Mouse (Mus musculus) naive thymus-derived CD4-positive, alpha-beta T cell, adult 2 months (primary cell): ENCODE measurements around the gene Sema4f.

Experiments
- DNase-seq: peaks from one replicate; pipeline ENCODE4 v3.0.0-alpha.2; 2011; ENCODE audit warnings: low read depth

Sema4f gene

GRCm38 (mm10) chr6:82939167-82939912, at the start of gene Sema4f:
Gene Sema4f, minus strand, starts transcription at chr6:82939769.
- peak; percentile 88 for DNase-seq

GRCm38 (mm10) chr6:82987411-82987971, 47.9 kb upstream of the Sema4f start:
- DNase-seq, result no peak

- DNase-seq, result peak; percentile 86
These were observed 31.5 kb upstream of the Sema4f start for GRCm38 (mm10) chr6:82971031-82971430.

- no peak for DNase-seq
These were observed 29.9 kb upstream of the Sema4f start for GRCm38 (mm10) chr6:82969249-82970084.

- no peak for DNase-seq
These were observed 22.1 kb upstream of the Sema4f start for GRCm38 (mm10) chr6:82961664-82962063.

- DNase-seq, result peak; percentile 55
These were observed 17.1 kb upstream of the Sema4f start for GRCm38 (mm10) chr6:82956553-82957251.

GRCm38 (mm10) chr6:82946651-82947050, 7.1 kb upstream of the Sema4f start, which contains the start of gene M1ap:
Gene M1ap, plus strand, starts transcription at chr6:82946902.
- DNase-seq, result no peak

- DNase-seq, result peak; percentile 68
These were observed 6.2 kb upstream of the Sema4f start for GRCm38 (mm10) chr6:82945750-82946149.

- peak; percentile 66 for DNase-seq
These were observed 1.2 kb upstream of the Sema4f start for GRCm38 (mm10) chr6:82940765-82941164.

- DNase-seq, result no peak
These were observed 4.8 kb downstream of the Sema4f start for GRCm38 (mm10) chr6:82934616-82935230.

- DNase-seq, result no peak
These were observed 12.0 kb downstream of the Sema4f start for GRCm38 (mm10) chr6:82927617-82928016.

- DNase-seq, result no peak
These were observed 13.0 kb downstream of the Sema4f start for GRCm38 (mm10) chr6:82926528-82926927.

- no peak for DNase-seq
These were observed 13.5 kb downstream of the Sema4f start for GRCm38 (mm10) chr6:82926106-82926505.

- DNase-seq, result no peak
These were observed 14.6 kb downstream of the Sema4f start for GRCm38 (mm10) chr6:82925005-82925404.

GRCm38 (mm10) chr6:82921426-82922224, 17.9 kb downstream of the Sema4f start:
- peak; percentile 84 for DNase-seq

GRCm38 (mm10) chr6:82919520-82919919, 20.0 kb downstream of the Sema4f start:
- peak; percentile 67 for DNase-seq

GRCm38 (mm10) chr6:82918371-82918770, 21.2 kb downstream of the Sema4f start:
- DNase-seq, result no peak

- DNase-seq, result peak; percentile 66
These were observed 21.8 kb downstream of the Sema4f start for GRCm38 (mm10) chr6:82917778-82918129.

- no peak for DNase-seq
These were observed 22.3 kb downstream of the Sema4f start for GRCm38 (mm10) chr6:82917076-82917777.

- DNase-seq, result no peak
These were observed 23.1 kb downstream of the Sema4f start for GRCm38 (mm10) chr6:82916459-82916858.
